Mouse (Mus musculus) liver, embryonic 12.5 days (tissue): ENCODE data around the gene Artn. TPM values are rescaled to one million over a fixed set of nuclear protein-coding genes. Genes with fewer than 3 reads are reported as not detected.

Experiments used
- ATAC-seq: fragments of 200-750 bp; cut with Nextera tagmentation; 2 replicates; pipeline ENCODE4 v1.8.0; 2017; ENCODE audit warnings: moderate number of reproducible peaks, mild to moderate bottlenecking, moderate library complexity
- H3K27ac ChIP-seq: fragments of 300-500 bp; sonication (generic); 2 replicates; pipeline ENCODE4 v1.5.1; 2016; ENCODE audit warnings: mild to moderate bottlenecking
- H3K27me3 ChIP-seq: fragments of 300-500 bp; sonication (generic); replicated peaks from 2 replicates; pipeline ENCODE4 v1.6.1; 2016; ENCODE audit warnings: mild to moderate bottlenecking, moderate library complexity
- H3K36me3 ChIP-seq: fragments of 300-500 bp; sonication (generic); 2 replicates; pipeline ENCODE4 v1.6.1; 2016; ENCODE audit warnings: mild to moderate bottlenecking, moderate library complexity
- H3K4me1 ChIP-seq: fragments of 300-500 bp; sonication (generic); 2 replicates; pipeline ENCODE4 v1.6.1; 2016
- H3K4me2 ChIP-seq: fragments of 300-500 bp; sonication (generic); 2 replicates; pipeline ENCODE4 v1.6.1; 2016; ENCODE audit warnings: mild to moderate bottlenecking, moderate library complexity
- H3K4me3 ChIP-seq: fragments of 300-500 bp; sonication (generic); 2 replicates; pipeline ENCODE4 v1.5.1; 2016; ENCODE audit warnings: mild to moderate bottlenecking, moderate library complexity
- H3K9ac ChIP-seq: fragments of 300-500 bp; sonication (generic); 2 replicates; pipeline ENCODE4 v1.6.1; 2016; ENCODE audit warnings: mild to moderate bottlenecking, moderate library complexity
- H3K9me3 ChIP-seq: fragments of 300-500 bp; sonication (generic); replicated peaks from 2 replicates; pipeline ENCODE4 v1.6.1; 2016; ENCODE audit warnings: mild to moderate bottlenecking, moderate library complexity
- WGBS: fragments of 180-500 bp; shearing (Covaris S2); methylation state at CpG from one replicate; pipeline ENCODE4 v1.1.7; 2016; ENCODE audit not compliant: insufficient replicate concordance; 5-methylcytosine and 5-hydroxymethylcytosine counted together
- polyA plus RNA-seq: library from polyadenylated mRNA; unstranded; fragments of >200 nt; fragmentation: Nextera tagmentation; extraction: Ambion mirVana; gene quantifications from 2 replicates; pipeline ENCODE4 v1.2.1, GENCODE M21; 2016

Gene Artn
- polyA plus RNA-seq, 1 experiment from 2014 or later = 2.8 TPM

DNA sequence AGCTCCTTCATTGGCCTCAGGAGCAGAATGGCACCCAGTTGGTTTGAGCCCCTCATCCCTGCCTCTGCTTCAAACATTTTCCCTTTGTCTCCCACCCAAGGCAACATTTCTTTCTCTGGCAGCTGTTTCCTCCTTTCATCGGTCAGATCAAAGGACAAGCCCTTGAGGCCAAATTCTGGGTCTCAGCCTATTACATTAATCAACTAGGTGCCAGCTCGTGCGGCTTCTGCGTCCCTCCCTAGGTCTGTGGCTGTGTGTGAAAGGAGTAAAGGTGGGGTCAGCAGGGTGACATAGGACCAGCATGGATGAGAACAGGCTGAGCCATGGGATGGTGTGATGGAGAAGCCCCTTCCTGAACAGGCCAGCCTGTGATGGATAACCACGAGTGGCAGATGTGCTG is 13.8 kb upstream of the Artn start:
- no peak overlapping the region for H3K9ac ChIP-seq
- no peaks in the 10 kb centered on the region for H3K9me3 ChIP-seq
- 58% methylated on average over 5 of the region's 5 CpGs for WGBS

DNA sequence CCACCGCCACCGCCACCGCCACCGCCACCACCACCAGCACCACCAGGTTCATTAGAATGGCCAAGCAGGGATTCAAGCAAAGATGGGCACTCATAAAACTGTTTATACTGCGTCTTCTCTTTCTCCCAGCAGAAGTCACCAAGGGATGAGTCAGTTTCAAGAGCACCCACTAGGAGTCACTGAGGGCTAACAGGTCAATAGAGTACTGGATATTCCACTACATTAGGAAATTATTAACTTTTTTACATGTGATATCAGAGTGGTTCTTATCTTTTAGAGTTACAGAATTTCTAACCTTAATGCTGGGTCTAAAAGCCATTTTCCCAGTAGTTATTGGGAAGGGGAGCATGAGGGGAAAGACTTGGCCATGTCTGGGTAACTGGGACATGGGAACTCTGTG is 7.4 kb upstream of the Artn start:
- ATAC-seq = no peak
- 0 out of 2 replicates have a peak, but pooled peaks cover 5% of the 10 kb centered on the region for H3K27me3 ChIP-seq
- no peak overlapping the region for H3K27ac ChIP-seq
- H3K4me1 ChIP-seq = no peaks in the 10 kb centered on the region
- H3K4me2 ChIP-seq = no peak overlapping the region
- no peak overlapping the region for H3K9ac ChIP-seq
- H3K9me3 ChIP-seq = no peaks in the 10 kb centered on the region
- H3K4me3 ChIP-seq = no peak overlapping the region
- WGBS = 89% methylated on average over 5 of the region's 5 CpGs
- peaks cover 6% of the 10 kb centered on the region for H3K36me3 ChIP-seq

More for the DNA sequence above, 13.8 kb upstream of the Artn start:
- Histone ChIP-seq H3K27me3 (no peaks in the 10 kb centered on the region), H3K4me2 (no peak overlapping the region), H3K27ac (no peak overlapping the region), H3K36me3 (peaks cover 6% of the 10 kb centered on the region), H3K4me1 (no peaks in the 10 kb centered on the region), H3K4me3 (no peak overlapping the region)
- no peak for ATAC-seq

DNA sequence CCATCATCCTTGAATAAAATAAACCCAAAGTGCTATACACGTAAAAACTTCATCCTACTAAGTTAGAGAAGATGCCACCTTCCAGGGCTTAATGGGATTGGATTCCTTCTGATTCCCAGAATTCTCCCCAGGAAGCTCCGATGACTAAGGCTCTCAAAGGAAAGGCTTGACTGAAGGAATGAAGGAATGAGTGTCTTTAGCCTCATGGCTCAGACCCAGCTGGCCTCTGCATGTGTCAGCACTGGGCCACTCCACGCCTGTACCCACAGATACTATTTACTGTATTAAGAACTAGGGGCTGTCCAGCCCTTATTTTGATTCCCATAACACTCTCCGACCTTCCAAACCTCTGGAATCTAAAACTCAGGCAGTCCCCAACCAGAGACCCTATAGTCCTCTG is 4.5 kb upstream of the Artn start:
- peaks cover 14% of the 10 kb centered on the region for H3K4me1 ChIP-seq
- H3K9ac ChIP-seq = no peak overlapping the region
- 76% methylated on average over 4 of the region's 4 CpGs for WGBS
- peaks cover 33% of the 10 kb centered on the region for H3K27me3 ChIP-seq
- H3K9me3 ChIP-seq = no peaks in the 10 kb centered on the region; the same call in 1 of the 2 replicates
- H3K4me3 ChIP-seq = no peak overlapping the region
- H3K4me2 ChIP-seq = no peak overlapping the region
- ATAC-seq = no peak
- no peaks in the 10 kb centered on the region for H3K36me3 ChIP-seq
- no peak overlapping the region for H3K27ac ChIP-seq

DNA sequence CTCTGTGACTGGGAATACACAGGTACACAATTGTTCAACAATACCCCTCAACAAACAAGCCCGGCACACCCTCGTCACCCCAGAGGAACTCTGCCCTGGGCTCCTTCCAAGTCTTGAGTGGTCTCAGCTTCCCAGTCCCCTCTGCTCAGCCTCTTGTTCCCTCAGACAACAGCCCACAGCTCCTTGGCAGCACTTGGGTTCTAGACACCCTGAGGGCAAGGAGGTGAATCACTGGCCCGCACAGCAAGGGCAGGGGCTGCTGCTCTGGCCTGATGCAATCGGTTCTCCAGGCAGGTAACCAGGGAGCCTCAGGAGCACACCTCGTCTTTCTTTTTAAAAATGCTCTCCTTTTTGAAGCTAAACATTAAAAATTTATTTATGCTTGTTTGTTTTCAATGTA is 3.7 kb upstream of the Artn start:
- no peak for ATAC-seq
- Histone ChIP-seq H3K9ac (no peak overlapping the region), H3K27ac (no peak overlapping the region), H3K4me3 (no peak overlapping the region), H3K9me3 (no peaks in the 10 kb centered on the region; the same call in 1 of the 2 replicates), H3K27me3 (peaks cover 40% of the 10 kb centered on the region), H3K4me1 (peaks cover 22% of the 10 kb centered on the region), H3K4me2 (no peak overlapping the region), H3K36me3 (no peaks in the 10 kb centered on the region)
- 69% methylated on average over 5 of the region's 5 CpGs for WGBS

DNA sequence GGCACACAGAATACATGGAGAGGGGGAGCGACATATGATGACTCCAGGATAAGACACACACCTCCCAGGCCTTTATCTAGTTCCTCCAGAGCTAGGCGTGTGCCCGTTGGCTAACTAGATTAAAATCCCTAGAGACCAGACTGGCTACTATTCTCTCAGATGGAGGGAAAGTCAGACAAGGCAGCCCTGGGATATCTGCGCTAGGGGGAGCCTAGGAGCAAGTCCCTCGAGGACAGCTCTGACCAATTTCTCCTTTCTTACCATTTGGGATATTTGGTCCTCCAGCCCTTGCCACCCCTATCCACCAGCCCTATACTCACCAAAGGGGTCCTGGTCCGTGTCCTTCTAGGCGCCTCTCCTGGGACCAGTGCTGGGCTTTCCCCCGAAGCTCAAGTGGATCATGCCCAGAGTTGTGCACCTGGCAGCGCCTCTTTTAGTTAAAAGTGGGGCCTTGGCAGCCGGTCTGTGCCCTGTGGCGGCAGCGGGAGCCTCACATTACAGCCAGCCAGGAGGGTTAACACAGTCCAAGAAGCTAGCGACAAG is 793 bp downstream of the Artn start:
- Histone ChIP-seq H3K9me3 (no peaks in the 10 kb centered on the region; the same call in 1 of the 2 replicates), H3K9ac (peak overlapping the region; percentile 73), H3K4me1 (peaks cover 50% of the 10 kb centered on the region), H3K27ac (peak overlapping the region; percentile 84), H3K27me3 (peaks cover 85% of the 10 kb centered on the region), H3K36me3 (0 out of 2 replicates have a peak, but pooled peaks cover 6% of the 10 kb centered on the region), H3K4me2 (peak overlapping the region; percentile 78), H3K4me3 (peak overlapping the region; percentile 57)
- 3% methylated on average over 13 of the region's 13 CpGs for WGBS
- peak; percentile 93 for ATAC-seq

DNA sequence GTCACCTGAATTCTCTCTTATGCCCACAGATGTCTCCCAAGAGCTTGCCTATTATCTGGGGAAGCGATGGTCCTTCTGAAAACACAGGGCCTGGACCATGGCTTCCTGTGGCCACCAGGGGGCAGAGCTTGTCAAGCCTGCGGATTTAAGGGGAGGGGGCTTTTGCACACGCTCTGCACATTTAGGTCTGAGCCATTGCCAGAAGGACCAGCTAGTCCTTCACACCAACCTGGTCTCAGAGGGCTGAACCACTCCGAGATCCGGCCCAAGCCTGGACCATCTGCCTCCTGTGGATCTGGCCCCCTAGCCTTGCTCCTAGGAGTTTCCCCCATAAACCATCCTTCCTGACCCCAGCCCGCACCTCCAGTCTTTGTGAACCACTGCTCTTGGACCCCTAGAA is 1.3 kb downstream of the Artn start:
- Histone ChIP-seq H3K9me3 (no peaks in the 10 kb centered on the region; the same call in 1 of the 2 replicates), H3K4me3 (peak overlapping the region; percentile 57), H3K27ac (peak overlapping the region; percentile 84), H3K36me3 (0 out of 2 replicates have a peak, but pooled peaks cover 6% of the 10 kb centered on the region), H3K9ac (peak overlapping the region; percentile 52), H3K4me1 (peaks cover 56% of the 10 kb centered on the region), H3K4me2 (peak overlapping the region; percentile 78), H3K27me3 (peaks cover 90% of the 10 kb centered on the region)
- WGBS = 12% methylated on average over 6 of the region's 6 CpGs
- peak; percentile 48 for ATAC-seq

DNA sequence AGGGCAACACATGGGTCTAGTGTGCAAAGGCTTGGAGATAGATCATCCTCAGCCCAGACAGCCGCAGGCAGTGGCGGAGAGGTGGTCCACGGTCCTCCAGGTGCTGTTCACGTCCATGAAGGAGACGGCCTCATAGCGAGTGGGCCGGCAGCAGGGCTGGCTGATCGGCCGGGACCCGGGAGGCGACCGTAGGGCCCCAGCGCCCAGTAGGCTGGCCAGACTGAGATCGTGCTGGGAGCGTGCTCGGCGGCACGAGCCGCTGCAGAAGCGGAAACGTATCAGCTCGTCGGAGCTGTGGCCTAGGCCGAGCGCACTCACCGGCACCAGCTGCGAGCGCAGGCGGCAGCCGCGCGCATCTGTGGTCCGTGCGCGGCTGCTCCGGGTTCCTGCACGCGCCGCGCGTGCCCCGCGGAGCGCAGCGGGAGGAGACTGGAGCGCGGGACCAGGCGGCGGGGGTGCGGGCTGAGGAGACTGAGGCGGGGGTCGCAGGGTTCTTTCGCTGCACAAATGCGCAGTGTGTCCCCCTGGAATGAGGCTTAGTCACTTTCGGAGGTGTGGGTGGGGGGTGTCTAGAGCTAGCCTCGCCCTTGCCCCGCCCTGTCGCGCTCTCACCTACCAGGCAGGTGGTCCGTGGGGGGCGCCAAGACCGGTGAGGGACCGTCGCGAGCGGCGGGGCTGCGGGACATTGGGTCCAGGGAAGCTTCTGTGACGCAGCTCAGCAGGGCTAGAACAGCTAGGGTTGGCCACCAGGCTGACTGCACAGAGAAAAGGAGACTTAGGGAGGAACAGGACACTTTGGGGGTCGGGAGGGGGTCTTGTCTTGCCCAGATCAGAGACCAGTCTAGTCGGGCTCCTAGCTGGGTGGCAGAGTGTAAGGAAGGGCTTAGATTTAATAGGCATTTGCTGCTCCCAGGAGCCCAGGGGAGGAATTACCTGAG is 2.7 kb downstream of the Artn start:
- Histone ChIP-seq H3K4me2 (peak overlapping the region; percentile 78), H3K9me3 (no peaks in the 10 kb centered on the region; the same call in 1 of the 2 replicates), H3K27ac (no peak overlapping the region), H3K9ac (peak overlapping the region; percentile 52), H3K36me3 (0 out of 2 replicates have a peak, but pooled peaks cover 6% of the 10 kb centered on the region), H3K4me3 (peak overlapping the region; percentile 57), H3K4me1 (peaks cover 56% of the 10 kb centered on the region), H3K27me3 (peaks cover 98% of the 10 kb centered on the region)
- no peak for ATAC-seq
- 2% methylated on average over 71 of the region's 71 CpGs for WGBS

DNA sequence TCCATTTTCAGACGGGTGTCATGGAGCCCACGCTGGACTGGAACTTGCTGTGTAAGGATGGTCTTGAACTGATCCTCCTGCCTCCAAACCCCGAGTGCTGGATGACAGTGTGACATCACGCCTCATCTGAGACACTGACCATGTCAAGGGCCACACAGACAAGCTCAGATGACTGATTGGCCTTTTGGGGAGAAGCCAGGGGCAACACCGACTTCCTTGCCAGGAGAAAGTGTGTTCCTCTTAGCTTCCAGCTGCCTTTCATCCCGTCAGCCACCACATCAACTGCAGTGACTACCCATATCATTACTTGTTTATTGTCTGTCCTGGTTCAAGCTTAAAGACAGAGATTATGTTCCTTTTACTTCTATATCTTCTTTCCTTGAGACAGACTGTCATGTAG is 4.6 kb downstream of the Artn start:
- WGBS = 25% methylated on average over 6 of the region's 6 CpGs
- Histone ChIP-seq H3K27ac (no peak overlapping the region), H3K9ac (no peak overlapping the region), H3K4me1 (peaks cover 51% of the 10 kb centered on the region), H3K9me3 (no peaks in the 10 kb centered on the region), H3K36me3 (0 out of 2 replicates have a peak, but pooled peaks cover 6% of the 10 kb centered on the region), H3K27me3 (peaks cover 84% of the 10 kb centered on the region), H3K4me2 (no peak overlapping the region), H3K4me3 (no peak overlapping the region)
- ATAC-seq = no peak

DNA sequence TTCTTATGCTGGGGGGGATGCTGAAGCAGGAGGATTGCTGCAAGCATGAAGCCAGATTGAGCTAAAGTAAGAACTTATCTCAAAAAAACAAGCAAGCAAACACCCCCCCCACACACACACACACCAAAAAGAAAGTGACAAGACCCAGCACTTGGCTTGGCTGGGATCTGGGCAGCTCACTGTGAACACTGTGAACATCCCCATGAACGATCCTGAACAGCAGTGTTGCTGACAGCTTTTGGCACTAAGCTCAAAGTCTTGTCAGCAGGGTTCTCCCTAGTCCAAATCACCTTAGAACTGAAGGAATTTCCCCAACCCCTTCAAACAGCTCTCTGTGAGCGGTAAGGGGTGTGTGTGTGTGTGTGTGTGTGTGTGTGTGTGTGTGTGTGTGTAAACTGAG is 6.1 kb downstream of the Artn start:
- Histone ChIP-seq H3K4me2 (no peak overlapping the region), H3K9me3 (no peaks in the 10 kb centered on the region), H3K4me3 (no peak overlapping the region), H3K4me1 (peaks cover 42% of the 10 kb centered on the region), H3K9ac (no peak overlapping the region), H3K27ac (no peak overlapping the region), H3K36me3 (0 out of 2 replicates have a peak, but pooled peaks cover 6% of the 10 kb centered on the region), H3K27me3 (peaks cover 71% of the 10 kb centered on the region)
- no peak for ATAC-seq
- WGBS = 59% methylated on average over 2 of the region's 2 CpGs

DNA sequence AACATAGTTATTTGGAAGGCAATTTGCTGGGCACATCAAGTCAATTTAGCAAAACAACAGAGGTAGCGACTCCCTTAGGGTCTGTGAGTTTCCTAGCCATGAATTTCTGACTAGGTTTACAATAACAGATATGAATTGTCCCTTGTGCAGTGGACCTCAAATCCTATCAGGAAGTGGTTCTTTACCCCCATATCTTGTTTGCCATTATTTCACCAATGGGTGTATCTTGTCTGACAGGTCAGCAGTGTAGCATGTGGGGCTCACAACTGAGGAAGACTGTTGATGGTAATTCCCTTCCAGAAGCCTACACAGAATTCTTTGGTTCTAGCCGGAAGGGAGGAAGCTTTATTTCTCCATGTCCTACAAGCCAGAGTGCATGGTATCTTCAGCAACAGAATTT is 8.2 kb downstream of the Artn start:
- 75% methylated on average over 2 of the region's 2 CpGs for whole genome bisulfite sequencing
- Histone ChIP-seq H3K4me1 (peaks cover 42% of the 10 kb centered on the region), H3K27me3 (peaks cover 50% of the 10 kb centered on the region), H3K27ac (no peak overlapping the region), H3K4me3 (no peak overlapping the region), H3K4me2 (no peak overlapping the region), H3K9me3 (no peaks in the 10 kb centered on the region), H3K36me3 (0 out of 2 replicates have a peak, but pooled peaks cover 3% of the 10 kb centered on the region), H3K9ac (no peak overlapping the region)
- no peak for ATAC-seq

DNA sequence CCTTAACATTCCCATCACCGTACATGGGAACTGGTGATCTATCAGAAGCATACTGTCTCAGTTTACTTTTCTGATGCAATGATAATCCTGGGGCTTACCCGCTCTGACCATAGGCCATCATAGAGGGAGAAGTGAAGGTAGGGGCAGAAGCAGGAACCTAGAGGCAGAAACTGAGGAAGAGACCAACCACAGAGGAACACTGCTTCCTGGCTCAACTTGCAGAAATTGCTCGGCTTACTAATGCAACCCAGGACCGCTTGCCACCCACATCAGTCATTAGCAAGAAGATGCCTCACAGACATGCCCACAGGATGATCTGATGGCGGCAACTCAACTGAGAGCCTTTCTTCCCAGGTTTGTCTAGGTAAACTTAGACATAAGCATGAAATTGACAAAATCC is 10.8 kb downstream of the Artn start:
- H3K4me3 ChIP-seq = no peak overlapping the region
- no peaks in the 10 kb centered on the region for H3K9me3 ChIP-seq
- 50% methylated on average over 5 of the region's 5 CpGs for WGBS
- no peaks in the 10 kb centered on the region for H3K36me3 ChIP-seq
- no peak for ATAC-seq
- no peak overlapping the region for H3K9ac ChIP-seq
- no peak overlapping the region for H3K27ac ChIP-seq
- peaks cover 24% of the 10 kb centered on the region for H3K27me3 ChIP-seq
- peaks cover 47% of the 10 kb centered on the region for H3K4me1 ChIP-seq
- no peak overlapping the region for H3K4me2 ChIP-seq

DNA sequence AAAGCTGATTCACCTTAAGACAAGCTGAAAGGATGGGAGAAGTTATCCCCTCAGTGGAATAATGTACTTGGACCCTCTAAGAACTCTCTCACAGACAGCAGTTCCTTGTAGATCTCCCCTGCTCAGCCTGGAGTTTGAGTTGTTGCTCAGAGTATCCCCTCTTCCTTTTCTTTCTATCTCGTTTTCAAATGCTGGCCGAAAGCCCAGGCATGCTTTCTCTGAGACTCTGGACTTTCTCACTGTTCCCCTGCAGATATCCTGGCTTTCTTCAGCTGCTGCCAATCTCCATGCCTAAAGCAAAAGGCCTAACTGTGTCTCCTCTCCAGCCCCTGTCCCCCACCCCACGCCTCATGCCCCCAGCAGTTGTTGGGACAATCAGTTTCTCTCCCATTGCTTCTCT is 11.3 kb downstream of the Artn start:
- H3K27ac ChIP-seq = peak overlapping the region; percentile 49; the same call in 1 of the 2 replicates
- peaks cover 19% of the 10 kb centered on the region for H3K27me3 ChIP-seq
- H3K9me3 ChIP-seq = no peaks in the 10 kb centered on the region
- H3K9ac ChIP-seq = no peak overlapping the region
- H3K4me2 ChIP-seq = no peak overlapping the region
- H3K36me3 ChIP-seq = no peaks in the 10 kb centered on the region
- peaks cover 47% of the 10 kb centered on the region for H3K4me1 ChIP-seq
- no peak overlapping the region for H3K4me3 ChIP-seq
- no peak for ATAC-seq
- WGBS = 65% methylated on average over 3 of the region's 3 CpGs
